Mouse (Mus musculus) left cerebral cortex, adult 9 months (tissue): ENCODE measurements around the gene Als2cl.
A peak's percentile ranks its signal among the peaks of the same experiment; 100 is the strongest.

ENCODE experiments used
- DNase-seq, 2 experiments: peaks; one replicate each; pipeline ENCODE4 v3.0.0; 2022; ENCODE audit warnings: low spot score in 2 of 2

Gene Als2cl

DNA sequence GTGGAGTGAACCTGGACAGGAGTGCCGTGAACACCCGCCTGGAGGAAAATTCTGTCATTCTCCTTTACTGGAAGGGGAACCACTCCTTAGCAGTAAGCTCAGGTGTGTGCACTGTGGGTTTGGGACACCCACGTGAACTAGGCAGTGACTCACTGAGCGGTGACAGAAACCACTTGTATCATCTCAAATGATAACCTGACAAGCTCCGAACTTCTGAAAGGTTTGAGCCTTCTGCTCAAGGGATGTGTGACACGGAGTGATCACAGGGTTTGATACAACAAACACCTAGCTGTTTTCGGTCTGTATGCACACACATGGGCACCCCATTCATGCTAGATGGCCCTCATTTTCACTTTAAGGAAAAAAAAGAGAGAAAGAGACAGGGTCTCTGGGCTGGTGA is 37.1 kb downstream of the Als2cl start, which contains the start of gene Fam240a:
TSS of gene Fam240a (minus strand) at position 76 of the 400 bp plus-strand sequence.
- DNase-seq = no peak

- DNase-seq = no peak
Observed at GRCm38 (mm10) chr9:110920665-110921419, 41.2 kb downstream of the Als2cl start.

DNA sequence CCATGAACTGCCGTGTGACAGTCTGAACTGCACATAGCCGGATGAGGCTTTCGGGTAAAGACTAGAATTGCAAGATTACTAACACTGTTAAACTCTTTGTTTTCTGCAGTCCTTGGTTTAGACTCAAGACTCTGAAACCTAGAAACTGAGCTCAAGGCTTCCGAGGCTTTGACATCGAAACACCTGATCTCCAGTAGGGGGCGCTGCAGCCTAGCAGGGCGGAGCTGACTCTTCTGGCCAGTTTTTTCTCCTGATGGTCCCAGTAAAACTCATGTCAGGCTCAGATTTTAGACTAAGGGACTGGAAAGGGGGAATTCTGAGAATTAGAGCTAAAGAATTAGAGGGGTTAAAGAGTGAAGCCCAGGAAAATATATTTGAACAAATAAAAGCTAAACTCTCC is 43.1 kb downstream of the Als2cl start:
- peak in 1 of 2 experiments; percentile 56 for DNase-seq

- no peak for DNase-seq
Observed at GRCm38 (mm10) chr9:110931573-110931972, 51.9 kb downstream of the Als2cl start.

GRCm38 (mm10) chr9:110933850-110934437 is 54.3 kb downstream of the Als2cl start:
- peak; percentile 18 to 29 for DNase-seq

DNA sequence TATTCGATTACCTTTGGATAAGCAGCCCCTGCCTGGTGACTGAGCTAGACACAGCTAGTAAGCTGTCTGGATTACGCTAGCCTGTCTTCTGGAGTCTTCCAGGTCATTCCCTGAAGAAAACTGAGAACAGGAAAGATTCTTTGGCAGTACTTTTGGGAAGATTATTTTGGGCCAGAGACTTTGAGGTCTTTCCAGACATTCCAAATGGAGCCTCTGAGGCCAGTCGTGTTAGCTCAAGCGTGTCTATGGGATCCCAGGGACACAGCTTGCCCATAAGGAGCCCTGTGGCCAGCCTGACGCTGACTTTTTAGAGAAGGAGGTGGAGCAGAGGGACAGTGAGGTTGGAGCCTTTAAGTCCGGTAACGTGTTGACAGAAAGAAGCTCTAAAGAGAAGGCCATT is 56.3 kb downstream of the Als2cl start:
- DNase-seq = no peak

- DNase-seq = no peak
Observed at GRCm38 (mm10) chr9:110937506-110938490, 58.1 kb downstream of the Als2cl start.

DNA sequence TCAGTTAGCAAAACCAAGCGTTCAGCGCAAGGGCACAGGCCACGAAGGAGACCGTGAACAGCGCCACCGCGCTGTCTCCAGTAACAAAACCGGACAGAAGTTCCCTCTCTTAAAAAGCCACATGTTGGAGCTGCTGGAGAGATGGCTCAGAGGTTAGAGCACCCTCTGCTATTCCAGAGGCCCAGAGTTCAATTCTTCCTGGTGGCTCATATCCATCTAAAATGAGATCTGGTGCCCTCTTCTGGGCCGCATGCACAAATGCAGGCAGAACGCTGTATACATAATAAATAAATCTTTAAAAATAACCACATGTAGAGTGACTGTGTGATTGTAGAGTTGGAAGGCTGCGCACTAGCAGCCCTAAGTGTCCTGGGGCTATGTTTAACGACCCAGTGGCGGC is 64.6 kb downstream of the Als2cl start:
- no peak for DNase-seq

GRCm38 (mm10) chr9:110945343-110945742 is 65.7 kb downstream of the Als2cl start:
- no peak for DNase-seq

DNA sequence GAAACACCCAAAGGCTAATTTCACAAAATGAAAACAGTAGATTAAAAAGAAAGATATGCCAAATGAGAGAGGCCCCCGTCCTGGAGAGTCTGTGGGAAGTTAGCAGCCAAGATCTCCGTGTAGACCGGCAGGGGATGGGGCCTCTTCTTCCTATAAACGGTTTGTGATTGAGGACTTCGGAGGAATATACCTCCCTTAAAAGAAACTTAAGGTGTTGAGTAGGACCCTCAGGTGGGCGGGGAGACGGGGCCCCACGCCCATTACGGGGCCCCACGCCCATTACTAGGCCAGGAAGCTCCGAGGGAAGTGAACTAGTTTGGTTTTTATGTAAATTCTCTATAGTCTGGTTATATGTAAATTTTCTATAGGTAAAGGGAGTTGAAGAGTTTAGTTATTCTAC is 66.3 kb downstream of the Als2cl start, which contains the start of gene Tdgf1:
TSS of gene Tdgf1 (minus strand) at position 233 of the 400 bp plus-strand sequence.
- no peak for DNase-seq

DNA sequence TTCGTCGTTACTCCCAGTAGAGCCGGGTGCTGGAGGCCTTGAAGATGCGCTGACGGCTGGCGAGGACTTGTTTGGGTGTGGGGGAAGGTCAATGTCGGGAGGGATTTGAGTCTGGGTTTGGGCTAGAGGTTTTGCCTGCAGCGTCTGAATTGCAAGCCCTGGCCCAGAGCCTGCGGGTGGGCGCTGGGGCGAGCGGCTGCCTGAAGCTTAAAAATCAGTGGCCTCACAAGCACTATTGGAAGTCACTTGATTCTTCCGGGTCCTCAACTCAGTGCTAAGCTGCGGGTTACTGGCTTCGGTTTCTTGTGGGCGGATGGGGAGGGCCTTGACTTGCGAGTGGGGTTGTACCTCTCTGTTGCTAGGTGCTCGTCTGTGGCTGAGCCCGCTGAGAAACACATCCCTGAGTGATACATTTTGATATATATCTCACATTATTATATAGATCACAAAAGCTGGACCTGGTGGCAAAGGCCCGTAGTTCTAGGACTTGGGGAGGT is 66.9 kb downstream of the Als2cl start:
- DNase-seq = no peak

DNA sequence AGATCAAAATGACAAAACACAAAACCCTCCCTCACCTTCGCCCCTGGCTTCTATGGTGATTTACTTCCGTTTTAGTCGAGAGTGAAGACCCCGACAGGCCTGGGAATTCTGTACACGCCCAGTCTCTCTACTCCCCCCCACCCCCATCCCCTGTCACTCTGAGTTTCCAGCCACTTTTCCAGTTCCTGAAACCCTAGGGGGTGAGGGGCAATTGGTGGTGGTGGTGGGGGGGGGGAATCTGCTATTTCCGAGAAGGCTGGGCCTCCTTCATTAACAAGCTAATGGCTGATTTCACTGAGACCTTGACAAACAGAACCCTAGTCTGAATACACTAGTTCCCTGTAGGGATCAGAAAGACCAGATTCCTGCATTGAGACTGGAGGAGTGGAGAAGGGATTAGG is 67.6 kb downstream of the Als2cl start:
- no peak for DNase-seq

- DNase-seq = no peak
Observed at GRCm38 (mm10) chr9:110947900-110948299, 68.2 kb downstream of the Als2cl start.

- DNase-seq = no peak
Observed at GRCm38 (mm10) chr9:110948813-110949310, 69.2 kb downstream of the Als2cl start.

GRCm38 (mm10) chr9:110950109-110950508 is 70.4 kb downstream of the Als2cl start:
- no peak for DNase-seq
